Mouse (Mus musculus) granulocyte monocyte progenitor cell, adult 5-6 weeks (primary cell): Measurements from ENCODE around the gene Sept12. TPM values are rescaled to one million over a fixed set of nuclear protein-coding genes. Genes with fewer than 3 reads are reported as not detected.

Experiments used
- ATAC-seq: replicated peaks from 2 replicates; pipeline ENCODE4 v1.8.0; 2016; ENCODE audit warnings: mild to moderate bottlenecking, moderate TSS enrichment, inconsistent platforms; ENCODE audit not compliant: poor library complexity, severe bottlenecking
- total RNA-seq, 2 experiments: library from RNA; stranded (forward) in 1 of 2; stranded (reverse) in 1 of 2; fragments of 200-712, 200-1000 nt in 1 of 2; fragments of >200 nt in 1 of 2; fragmentation: Nextera tagmentation in 1 of 2; gene quantifications; 2 replicates each; pipeline ENCODE4 v1.2.3; 2014 to 2017

Gene Sept12
- total RNA-seq, 2 experiments from 2014 or later = not detected

DNA sequence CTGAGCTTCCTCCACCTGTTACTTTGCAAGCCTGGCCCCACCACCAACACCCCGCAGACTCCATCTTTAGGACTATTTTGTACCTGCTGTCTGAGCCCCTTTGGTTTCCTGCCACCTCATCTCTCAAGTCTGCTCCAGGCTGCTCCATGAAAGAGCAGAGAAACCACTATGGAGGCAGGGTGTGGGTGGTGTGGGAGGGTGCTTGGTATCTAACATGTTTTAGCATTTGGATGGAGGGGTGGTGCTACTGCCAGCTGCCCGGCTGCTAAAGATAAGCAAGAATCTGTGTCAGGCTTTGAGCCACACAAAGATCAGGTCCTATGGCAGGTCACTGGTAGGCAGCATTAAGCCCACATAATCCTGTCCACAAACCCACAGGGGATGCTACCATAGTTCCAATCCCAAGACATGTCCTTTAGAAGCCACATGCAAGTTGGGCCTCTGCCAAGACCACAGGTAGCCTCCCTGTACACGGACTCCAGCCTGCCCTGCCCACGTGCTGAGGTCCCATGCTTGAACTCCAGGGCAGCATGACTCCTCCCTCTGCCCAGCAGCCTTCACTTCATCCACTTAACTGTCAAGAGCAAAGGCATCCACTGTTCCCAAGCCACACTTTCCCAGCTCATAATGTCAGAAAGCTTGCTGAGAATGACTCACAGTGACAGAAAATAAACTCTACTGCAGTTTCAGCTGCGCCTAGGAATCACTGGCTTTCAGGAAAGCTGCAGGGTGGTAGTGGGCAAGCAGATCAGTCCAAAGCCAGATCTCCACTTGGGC lies 19.2 kb downstream of the Sept12 start:
- ATAC-seq = no peak

DNA sequence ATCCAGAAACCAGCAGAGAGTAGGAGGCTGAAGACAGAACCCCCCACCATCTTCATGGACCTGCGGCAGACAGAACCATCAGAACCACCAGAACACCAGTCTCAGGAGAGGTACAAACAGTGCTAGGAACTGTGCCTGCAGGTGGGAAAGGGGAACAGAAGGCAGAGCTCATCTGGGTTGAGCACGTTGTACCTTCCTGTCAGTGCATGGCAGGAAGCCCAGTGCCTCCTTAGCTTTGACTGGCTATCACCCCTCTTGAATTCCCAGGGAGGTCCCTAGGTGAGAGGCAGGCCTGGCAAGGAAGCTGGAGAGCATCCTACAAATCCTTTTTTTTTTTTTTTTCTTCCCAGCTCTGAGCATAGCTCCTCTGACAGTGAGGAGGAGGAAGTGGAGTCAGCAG lies 21.5 kb downstream of the Sept12 start:
- no peak for ATAC-seq

DNA sequence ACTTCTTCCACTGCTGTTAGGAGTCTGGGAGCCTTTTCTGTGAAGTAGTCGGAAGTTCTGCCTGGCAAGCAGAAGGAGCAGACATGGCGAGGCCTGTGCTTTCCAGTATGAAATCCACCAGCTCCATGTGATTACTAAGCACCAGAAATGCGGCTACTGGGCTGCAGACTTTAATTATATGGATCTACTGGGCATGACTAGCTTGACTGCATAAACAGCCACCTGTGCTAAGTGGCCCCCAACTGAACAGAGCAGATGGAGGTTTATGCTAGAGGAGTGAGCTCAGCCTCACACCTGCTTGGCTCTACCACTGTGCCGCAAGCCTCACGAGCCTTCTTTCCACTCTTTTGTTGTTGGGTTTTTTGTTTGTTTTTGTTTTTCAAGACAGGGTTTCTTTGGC lies 23.1 kb downstream of the Sept12 start:
- ATAC-seq = no peak

DNA sequence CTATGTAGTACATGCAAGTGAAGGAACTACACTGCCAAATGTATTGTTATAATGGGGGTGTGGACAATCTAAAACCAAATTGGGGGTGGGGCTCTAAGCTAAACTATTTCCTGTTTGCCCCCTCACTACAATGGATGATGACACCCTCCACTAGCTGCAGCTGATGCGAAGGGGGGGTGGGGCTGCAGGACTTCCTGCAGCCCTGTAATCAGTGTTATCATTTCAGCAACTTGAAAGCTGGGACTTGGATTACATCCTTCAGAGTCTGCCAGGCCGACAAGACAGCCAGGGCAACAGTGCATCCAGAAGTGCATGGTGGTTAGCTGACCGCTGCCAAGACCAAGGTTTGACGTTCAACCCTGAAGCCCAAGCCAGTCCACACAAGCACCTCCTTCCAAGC lies 26.0 kb downstream of the Sept12 start:
- ATAC-seq = no peak

DNA sequence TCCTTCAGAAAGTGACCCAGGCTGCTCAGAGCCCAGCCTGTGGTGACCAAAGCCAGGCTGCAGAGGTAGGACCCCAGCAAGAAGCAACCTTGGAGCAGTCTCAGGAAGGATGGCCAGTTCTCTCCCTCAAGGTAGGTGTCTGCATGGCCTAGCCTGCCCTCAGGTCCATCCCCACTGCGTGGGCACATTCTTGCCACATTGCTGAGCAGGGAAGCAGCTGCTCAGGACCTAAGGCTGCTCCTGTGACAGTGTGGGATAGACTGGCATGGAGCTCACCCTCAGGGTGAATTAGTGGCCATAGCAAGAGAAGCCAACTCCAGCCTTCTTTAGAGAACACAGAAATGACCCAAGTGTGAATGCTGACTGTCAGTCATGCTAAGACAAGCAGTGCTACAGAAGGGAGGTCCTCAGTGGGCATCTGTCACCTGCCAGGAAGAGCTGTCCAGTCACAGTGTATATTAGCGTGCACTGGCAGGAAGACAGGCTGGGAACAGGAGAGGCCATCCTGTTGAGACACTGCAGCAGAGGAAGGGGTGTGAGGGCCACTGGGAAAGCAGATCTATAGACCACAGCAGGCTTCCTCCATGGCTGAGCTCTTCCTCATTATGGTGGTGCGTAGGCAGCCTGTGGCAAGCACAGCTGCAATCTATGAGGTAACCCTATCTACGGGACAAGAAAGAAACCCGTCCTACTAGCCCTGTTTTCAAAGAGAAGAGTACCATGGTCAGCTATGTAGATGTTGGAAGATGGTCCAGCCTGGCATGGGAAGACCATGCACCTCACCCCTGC lies 28.4 kb downstream of the Sept12 start:
- peak; percentile 93 for ATAC-seq

DNA sequence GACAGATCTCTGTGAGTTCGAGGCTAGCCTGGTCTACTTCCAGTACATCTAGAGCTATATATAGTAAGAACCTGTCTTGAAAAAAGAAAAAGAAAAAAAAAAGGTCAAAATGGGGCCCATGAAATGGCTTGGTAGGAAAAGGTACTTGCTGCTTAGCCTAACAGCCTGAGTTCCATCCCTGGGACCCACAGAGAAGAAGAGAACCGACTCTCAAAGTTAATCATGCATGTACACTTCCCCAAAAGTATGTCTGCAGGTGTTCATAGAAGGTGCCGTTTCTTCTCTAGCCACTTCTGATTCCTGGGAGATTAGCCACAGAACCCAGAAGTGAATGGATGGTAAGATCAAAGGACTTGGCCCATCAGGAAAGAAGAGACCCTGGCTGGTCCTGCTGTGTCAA lies 29.2 kb downstream of the Sept12 start:
- ATAC-seq = no peak

DNA sequence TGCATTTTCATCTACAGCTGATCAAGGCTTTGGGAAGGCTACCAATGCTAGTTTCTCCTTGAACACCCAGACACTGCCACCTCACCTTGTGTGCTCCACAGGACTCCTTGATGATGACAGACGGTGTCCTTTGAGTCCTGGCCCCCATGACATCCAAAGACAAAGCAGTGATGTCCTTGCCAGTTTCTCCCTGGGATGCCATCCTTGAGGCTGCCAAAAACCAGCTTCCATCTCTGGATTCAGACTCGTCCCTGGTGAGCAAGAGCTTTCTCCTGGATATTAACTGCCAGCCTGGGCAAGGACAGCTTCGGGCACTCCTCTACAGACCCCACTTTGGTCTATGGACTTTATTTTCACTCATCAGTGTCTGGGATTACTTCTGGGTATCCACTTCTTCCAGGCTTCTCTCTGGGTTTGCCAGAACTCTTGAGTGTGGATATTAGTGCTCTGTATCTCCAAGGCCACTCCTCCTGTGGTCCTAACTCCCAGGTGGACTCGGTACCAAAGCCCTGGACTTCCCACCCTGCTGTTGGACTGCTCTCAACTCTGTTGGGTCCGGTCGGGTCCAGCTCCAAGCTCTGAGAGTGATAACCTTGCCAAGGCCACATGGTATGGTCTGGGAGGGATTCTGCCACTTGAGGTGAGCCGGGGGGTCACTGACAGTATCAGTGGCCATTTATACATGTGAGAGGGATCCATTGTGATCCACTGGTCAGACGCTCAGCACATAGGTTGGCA lies 32.1 kb downstream of the Sept12 start:
- no peak for ATAC-seq

DNA sequence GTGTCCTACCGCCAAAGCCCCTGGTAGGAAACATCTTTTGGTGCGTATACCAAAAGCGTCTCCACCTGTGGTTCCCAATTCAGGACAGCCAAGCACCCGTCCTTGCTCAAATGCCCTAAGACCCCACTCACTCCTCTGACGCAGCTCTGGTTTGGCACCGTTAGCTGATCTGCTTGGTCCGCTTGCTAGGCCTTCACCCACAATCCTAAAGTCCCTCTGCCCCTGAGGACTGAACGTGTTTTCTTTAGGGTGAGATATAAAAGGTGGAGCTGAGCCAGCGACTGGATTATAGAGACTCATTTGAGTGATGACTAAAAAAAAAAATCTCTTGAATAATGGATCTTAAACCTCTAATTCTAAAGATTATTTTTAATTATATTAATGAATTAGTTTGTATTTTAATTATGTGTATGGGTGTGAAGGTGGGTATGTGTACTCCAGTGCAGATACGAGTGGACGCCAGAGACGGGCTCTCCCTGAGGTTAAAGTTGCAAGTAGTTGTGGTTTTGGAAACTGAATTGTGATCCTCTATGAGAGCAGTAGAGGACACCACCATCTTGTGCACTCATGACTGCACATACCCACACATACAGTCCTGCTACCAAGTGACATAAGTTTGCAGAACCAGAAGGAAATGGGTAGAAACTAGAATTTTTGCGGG lies 32.8 kb downstream of the Sept12 start:
- no peak for ATAC-seq

DNA sequence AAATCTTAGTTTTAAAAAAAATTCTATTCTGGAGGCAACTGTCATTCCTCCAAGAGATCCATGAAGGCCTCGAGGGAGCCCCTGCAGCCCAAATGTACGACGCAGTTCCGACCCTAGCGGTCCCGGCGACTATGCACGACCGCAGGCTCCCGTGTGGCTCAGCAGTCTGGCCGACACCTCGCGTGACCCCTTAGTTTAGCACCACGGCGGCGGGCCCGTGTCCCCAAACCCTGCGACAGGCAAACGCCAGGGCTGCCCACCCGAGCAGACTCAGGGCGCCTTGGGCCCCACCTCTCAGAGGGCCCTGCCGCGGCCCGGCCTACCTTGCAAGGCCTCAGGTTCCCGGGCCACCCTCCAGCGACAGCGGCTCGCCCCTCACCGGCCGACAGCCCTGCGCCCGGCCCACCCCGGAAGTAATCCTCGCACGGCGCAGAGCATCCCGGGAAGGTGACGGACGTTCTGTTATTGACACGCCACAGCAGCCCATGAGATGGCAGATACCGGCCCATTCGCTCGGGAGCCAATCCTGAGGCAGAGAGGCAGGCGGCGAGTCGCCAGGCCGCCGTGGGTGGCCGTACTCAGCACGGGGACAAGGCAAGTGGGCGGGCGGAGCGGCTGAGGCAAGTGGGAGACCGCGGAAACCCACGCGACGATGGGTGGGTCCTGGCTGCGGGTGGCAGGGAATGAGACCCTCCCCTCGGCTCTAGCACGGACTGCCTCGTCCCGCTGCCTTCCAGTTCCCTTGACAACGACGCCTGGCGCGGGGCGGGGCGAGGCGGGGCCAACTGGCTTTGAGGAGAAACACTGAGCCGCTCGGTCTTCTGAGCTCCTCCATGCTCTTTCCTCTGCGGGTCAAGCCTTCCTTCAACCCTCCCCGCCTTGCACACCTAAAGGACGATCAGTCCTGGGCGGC lies 33.6 kb downstream of the Sept12 start, which contains the start of gene Anks3:
Gene Anks3, minus strand, starts transcription at position 409 of the 913 bp plus-strand sequence.
- ATAC-seq = peak; percentile 84

DNA sequence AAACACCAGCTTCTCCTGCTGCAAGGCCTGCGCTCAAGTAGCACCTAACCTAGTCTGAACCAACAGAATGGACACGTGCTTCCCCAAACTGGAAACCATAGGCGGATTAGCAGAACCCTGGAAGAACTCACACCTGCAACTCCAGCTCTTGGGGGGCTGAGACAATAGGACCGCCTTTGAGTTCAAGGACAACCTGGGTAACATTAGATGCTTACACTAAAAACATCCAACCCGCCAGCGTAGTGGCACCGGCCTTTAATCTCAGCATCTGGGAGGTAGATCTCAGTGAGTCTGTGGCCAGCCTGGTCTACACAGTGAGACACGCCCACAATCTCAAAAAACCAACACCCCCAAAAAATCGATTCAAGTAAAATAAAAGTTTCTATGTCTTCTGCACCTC lies 34.3 kb downstream of the Sept12 start:
- ATAC-seq = no peak

DNA sequence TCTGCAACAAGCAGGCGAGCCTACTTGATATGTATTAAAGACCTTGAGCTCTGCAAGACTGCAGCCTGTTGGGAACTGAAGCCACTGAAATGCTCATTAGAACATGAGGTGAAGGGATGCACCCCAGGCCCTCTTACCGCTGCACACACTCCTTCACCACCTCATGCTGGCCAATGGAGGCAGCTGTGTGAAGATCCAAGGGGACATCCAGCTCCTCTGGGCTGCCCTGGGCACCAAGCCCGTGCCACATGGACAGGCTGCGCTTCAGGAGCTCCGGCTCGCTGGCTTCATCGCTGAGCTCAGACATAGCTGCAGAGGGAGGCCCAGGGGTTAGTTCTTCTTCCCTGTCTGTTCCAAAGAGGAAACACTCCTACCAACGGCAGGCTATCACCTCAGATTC lies 37.4 kb downstream of the Sept12 start:
- ATAC-seq = peak; percentile 25

DNA sequence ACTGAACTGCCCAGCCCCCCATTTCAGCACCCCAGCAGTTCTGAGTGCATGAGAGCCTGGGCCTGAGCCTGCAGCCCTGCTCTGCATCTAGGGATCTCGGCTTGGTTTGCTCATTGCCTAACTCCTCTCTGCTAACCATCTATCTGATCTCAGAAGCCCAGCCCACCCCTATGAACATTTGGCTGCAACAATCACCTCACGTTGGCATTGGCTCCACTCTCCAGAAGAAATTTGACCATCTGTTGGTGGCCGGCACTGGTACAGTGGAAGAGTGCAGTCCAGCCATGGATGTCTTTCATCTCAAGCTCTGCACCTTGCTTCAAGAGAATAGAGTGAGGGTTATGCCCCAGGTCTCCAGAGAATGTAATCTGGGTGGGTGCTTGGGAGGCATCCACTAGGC lies 40.2 kb downstream of the Sept12 start:
- no peak for ATAC-seq

DNA sequence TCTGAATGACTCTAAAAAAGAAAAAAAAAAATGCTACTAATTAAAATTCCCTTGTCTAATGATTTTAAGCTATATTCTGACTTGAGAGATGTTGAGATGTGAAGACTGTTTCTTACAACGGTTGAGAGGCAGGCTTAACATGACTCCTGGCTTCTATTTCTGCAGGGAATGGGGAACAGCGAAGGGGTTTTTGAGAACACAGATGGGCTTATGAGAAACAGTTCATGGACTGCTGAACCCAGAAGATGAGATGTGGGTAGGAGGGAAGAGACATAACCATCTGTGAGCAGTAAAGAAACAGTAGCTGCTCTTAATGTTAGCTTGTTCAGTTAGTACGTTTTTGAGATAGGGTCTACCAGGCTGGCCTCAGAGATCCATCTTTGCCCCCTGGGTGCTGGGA lies 41.0 kb downstream of the Sept12 start:
- no peak for ATAC-seq

DNA sequence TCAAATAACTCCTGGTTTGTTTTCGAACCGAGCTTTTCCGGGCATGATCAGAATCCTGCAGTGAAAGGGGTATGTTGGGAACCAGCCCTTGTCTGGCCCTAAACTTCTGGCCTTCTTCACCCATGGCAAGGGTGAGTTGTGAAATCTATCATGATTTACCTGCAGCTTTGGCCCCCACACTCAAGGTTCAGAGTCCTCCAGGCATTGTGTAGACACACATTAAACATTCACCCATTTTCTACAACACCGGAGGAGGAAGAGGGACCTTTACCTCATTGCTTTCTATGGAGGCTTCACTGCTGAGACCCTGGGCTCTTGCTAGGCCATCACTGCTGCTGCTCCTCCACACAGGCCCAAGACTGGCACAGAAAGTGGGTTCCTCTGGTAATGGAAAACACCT lies 50.3 kb downstream of the Sept12 start:
- ATAC-seq = no peak

DNA sequence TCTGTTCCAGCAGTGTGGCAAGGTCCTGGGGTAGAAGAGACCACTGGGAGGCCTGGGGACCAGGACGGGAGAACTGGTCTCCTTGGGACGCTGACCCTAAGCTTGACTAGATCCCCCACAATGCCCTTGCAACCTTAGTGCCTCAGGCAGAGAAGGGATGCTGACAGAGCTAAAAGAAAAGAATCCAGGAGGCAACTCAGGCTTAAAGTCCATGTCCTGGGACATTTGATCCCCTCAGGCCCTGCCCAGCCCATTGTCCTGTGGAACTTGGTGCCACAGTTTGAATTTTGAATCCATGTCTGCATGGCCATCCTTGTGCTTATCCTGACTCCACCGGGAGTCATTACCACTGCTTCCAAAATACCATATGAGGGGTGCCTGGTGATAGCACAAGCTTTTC lies 51.5 kb downstream of the Sept12 start:
- ATAC-seq = no peak

DNA sequence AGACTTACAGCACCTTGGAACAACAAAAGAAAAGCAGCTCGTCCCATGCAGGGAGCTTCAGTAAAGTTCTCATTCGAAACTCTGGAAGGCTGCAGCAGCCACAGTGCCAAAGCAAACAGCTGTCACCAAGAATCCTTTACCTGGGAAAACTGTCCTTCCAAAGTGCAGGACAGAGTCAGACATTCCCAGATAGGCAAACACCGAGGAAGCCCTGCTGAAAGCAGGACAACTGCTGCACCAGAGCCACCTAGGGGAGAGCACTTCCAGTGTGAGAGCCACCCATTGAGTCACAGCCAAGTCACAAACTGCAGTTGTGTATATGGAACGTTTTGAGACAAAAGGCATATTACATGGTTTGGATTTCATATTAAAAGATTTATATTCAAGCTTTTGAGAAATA lies 52.2 kb downstream of the Sept12 start:
- ATAC-seq = no peak

DNA sequence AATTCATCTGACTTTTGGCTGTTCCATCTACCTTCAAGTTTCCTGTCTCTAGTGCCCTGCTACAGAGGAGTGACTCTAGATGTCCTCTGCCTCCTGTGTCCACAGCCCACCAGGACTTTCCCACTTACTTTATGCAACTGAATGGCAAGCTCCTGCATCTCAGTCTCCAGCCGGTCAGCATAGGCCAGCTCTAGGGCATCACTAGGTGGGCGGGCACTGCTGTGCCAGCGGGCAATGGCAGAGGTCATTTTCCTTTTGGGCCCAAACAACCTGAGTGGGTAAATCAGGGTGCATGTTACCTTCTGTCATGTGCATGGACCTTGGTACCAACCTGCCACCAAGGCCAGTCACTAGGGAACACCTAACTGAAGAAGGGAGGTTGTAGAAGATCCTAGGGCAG lies 54.2 kb downstream of the Sept12 start:
- ATAC-seq = no peak

DNA sequence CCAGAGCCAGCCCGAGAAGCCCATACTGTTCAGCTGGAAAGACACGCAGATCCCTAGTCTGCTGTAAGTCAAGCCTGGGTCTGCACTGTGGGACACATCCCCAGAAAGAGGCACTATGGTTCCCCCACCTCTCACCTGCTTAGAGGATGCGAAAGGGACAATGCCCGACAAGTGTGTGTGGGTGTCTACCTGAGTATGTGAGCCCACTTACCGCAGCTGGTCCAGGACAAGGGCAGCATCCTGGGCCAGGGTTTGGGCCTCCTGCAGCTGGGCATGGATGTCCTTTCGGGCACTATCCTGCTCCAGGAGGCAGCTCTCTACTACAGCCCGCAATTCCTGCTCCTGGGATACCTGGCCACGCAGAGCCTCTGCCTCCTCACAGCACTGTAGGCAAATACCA lies 54.8 kb downstream of the Sept12 start:
- no peak for ATAC-seq

DNA sequence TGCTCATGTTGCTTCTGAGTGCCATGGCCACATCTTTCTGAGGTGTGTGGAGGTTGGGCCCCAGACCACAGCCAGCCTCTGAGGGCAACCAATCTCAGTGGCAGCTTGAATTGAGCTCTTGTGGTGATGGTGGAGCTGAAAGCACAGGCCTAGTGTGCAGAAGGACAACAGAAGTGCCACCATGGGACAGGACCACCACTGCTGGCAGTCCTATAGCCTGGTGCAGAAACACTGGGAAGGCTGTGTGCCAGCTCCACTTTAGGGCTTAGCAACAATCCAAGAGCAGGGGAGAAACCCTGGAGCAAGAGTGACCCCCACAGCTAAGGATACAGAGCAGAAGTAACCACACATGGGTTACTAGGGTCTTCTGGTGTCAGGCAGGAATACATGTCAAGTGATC lies 56.6 kb downstream of the Sept12 start:
- no peak for ATAC-seq
